Mouse (Mus musculus) left cerebral cortex, postnatal 10 days (tissue): ENCODE results near the gene Slc7a8. TPM values are rescaled to one million over a fixed set of nuclear protein-coding genes. Genes with fewer than 3 reads are reported as not detected.

Experiments used
- DNase-seq, 2 experiments: peaks; one replicate each; pipeline ENCODE4 v3.0.0; 2021 to 2022; ENCODE audit warnings: low spot score in 2 of 2, mixed read lengths in 1 of 2; ENCODE audit errors: extremely low spot score in 1 of 2
- intact Hi-C: fragments of 180-260 bp; cut with DNase I; formaldehyde crosslinking; loops from one replicate; pipeline ENCODE4 v1.15.1; 2025
- total RNA-seq, 2 experiments: library from RNA; stranded (reverse); gene quantifications; 2 replicates each; pipeline ENCODE4 v1.2.3; 2021

Slc7a8 gene
- total RNA-seq, 2 experiments from 2014 or later, result 62.2 to 67.9 TPM

- intact Hi-C loops, result loop anchor here (2.0 to 5.0 kb wide), 2 partner anchors 66 to 103 kb away; partner anchors contain the start of gene Slc7a8
Measured at GRCm38 (mm10) chr14:54714617-54715081, 67.1 kb downstream of the Slc7a8 start.

GRCm38 (mm10) chr14:54714121-54714520 lies 67.6 kb downstream of the Slc7a8 start:
- peak; percentile 59 to 75 for DNase-seq
- intact Hi-C loops, result loop anchor here (2.0 to 5.0 kb wide), 2 partner anchors 67 to 103 kb away; partner anchors contain the start of gene Slc7a8

More at GRCm38 (mm10) chr14:54714617-54715081, 67.1 kb downstream of the Slc7a8 start:
- DNase-seq, result peak in 1 of 2 experiments; percentile 37

- intact Hi-C loops, result loop anchor here (5.0 kb wide), 1 partner anchor 104 kb away; no protein-coding TSS in a partner anchor
- DNase-seq, result peak in 1 of 2 experiments; percentile 70
Measured at GRCm38 (mm10) chr14:54712861-54713260, 68.9 kb downstream of the Slc7a8 start.

- intact Hi-C loops, result loop anchor here (5.0 kb wide), 1 partner anchor 105 kb away; no protein-coding TSS in a partner anchor
- no peak for DNase-seq
Measured at GRCm38 (mm10) chr14:54712074-54712473, 69.7 kb downstream of the Slc7a8 start, which contains the start of gene Cebpe. Cebpe (minus strand) TSS chr14:54712174.

- DNase-seq, result no peak
Measured at GRCm38 (mm10) chr14:54709054-54709453, 72.7 kb downstream of the Slc7a8 start.

GRCm38 (mm10) chr14:54706589-54707320 lies 75.0 kb downstream of the Slc7a8 start:
- no peak for DNase-seq
- intact Hi-C loops, result no loop called here

More at GRCm38 (mm10) chr14:54709054-54709453, 72.7 kb downstream of the Slc7a8 start:
- intact Hi-C loops, result no loop called here

GRCm38 (mm10) chr14:54705844-54706243 lies 75.9 kb downstream of the Slc7a8 start:
- DNase-seq, result no peak
- intact Hi-C loops, result no loop called here

GRCm38 (mm10) chr14:54703207-54703606 lies 78.5 kb downstream of the Slc7a8 start:
- intact Hi-C loops, result no loop called here
- DNase-seq, result no peak

- peak in 1 of 2 experiments; percentile 84 for DNase-seq
- intact Hi-C loops, result no loop called here
Measured at GRCm38 (mm10) chr14:54701298-54701697, 80.4 kb downstream of the Slc7a8 start.

- intact Hi-C loops, result loop anchor here (5.0 kb wide), 1 partner anchor 42 kb away; no protein-coding TSS in a partner anchor
- DNase-seq, result no peak
Measured at GRCm38 (mm10) chr14:54699586-54699985, 82.2 kb downstream of the Slc7a8 start.

GRCm38 (mm10) chr14:54698733-54699132 lies 83.0 kb downstream of the Slc7a8 start, which contains the start of gene Gm29776:
Gm29776 (minus strand) TSS chr14:54698833.
- DNase-seq, result no peak
- intact Hi-C loops, result loop anchor here (5.0 kb wide), 1 partner anchor 41 kb away; no protein-coding TSS in a partner anchor

- no peak for DNase-seq
- intact Hi-C loops, result loop anchor here (5.0 kb wide), 1 partner anchor 39 kb away; no protein-coding TSS in a partner anchor
Measured at GRCm38 (mm10) chr14:54696752-54697151, 85.0 kb downstream of the Slc7a8 start.

GRCm38 (mm10) chr14:54695042-54695441 lies 86.7 kb downstream of the Slc7a8 start:
- intact Hi-C loops, result loop anchor here (5.0 kb wide), 1 partner anchor 38 kb away; no protein-coding TSS in a partner anchor
- no peak for DNase-seq

GRCm38 (mm10) chr14:54687251-54687650 lies 94.5 kb downstream of the Slc7a8 start:
- no peak for DNase-seq
- intact Hi-C loops, result no loop called here

GRCm38 (mm10) chr14:54686522-54687143 lies 95.1 kb downstream of the Slc7a8 start, which contains the start of gene Acin1:
Acin1 (minus strand) TSS chr14:54686931.
- peak; percentile 100 for DNase-seq
- intact Hi-C loops, result no loop called here

GRCm38 (mm10) chr14:54686063-54686521 lies 95.7 kb downstream of the Slc7a8 start, which contains the start of gene 1700123O20Rik:
1700123O20Rik (plus strand) TSS chr14:54686216.
- peak; percentile 65 to 87 for DNase-seq
- intact Hi-C loops, result no loop called here

GRCm38 (mm10) chr14:54685471-54685870 lies 96.3 kb downstream of the Slc7a8 start:
- no peak for DNase-seq
- intact Hi-C loops, result no loop called here

GRCm38 (mm10) chr14:54682396-54682795 lies 99.3 kb downstream of the Slc7a8 start:
- DNase-seq, result no peak
- intact Hi-C loops, result no loop called here
